Mouse (Mus musculus) liver, embryonic 15.5 days (tissue): ENCODE measurements around the gene Gm17949. TPM values are rescaled to one million over a fixed set of nuclear protein-coding genes. Genes with fewer than 3 reads are reported as not detected.

Source experiments
- ATAC-seq: fragments of 200-750 bp; cut with Nextera tagmentation; 2 replicates; pipeline ENCODE4 v1.8.0; 2017; ENCODE audit warnings: moderate number of reproducible peaks, mild to moderate bottlenecking, moderate library complexity; ENCODE audit not compliant: insufficient read depth
- H3K27ac ChIP-seq: fragments of 300-500 bp; sonication (generic); replicated peaks from 2 replicates; pipeline ENCODE4 v1.5.1; 2015; ENCODE audit warnings: mild to moderate bottlenecking, inconsistent platforms
- H3K27me3 ChIP-seq: fragments of 300-500 bp; sonication (generic); 2 replicates; pipeline ENCODE4 v1.6.1; 2015; ENCODE audit warnings: mild to moderate bottlenecking, inconsistent platforms
- H3K36me3 ChIP-seq: fragments of 300-500 bp; sonication (generic); replicated peaks from 2 replicates; pipeline ENCODE4 v1.6.1; 2015; ENCODE audit warnings: moderate library complexity, mild to moderate bottlenecking, inconsistent platforms
- H3K4me1 ChIP-seq: fragments of 300-500 bp; sonication (generic); replicated peaks from 2 replicates; pipeline ENCODE4 v1.6.1; 2015; ENCODE audit warnings: inconsistent platforms
- H3K4me2 ChIP-seq: fragments of 300-500 bp; sonication (generic); 2 replicates; pipeline ENCODE4 v1.6.1; 2015; ENCODE audit warnings: moderate library complexity, mild to moderate bottlenecking, inconsistent platforms
- H3K4me3 ChIP-seq: fragments of 300-500 bp; sonication (generic); replicated peaks from 2 replicates; pipeline ENCODE4 v1.5.1; 2015; ENCODE audit warnings: mild to moderate bottlenecking, inconsistent platforms
- H3K9ac ChIP-seq: fragments of 300-500 bp; sonication (generic); 2 replicates; pipeline ENCODE4 v1.6.1; 2015; ENCODE audit warnings: moderate library complexity, mild to moderate bottlenecking, inconsistent platforms
- H3K9me3 ChIP-seq: fragments of 300-500 bp; sonication (generic); replicated peaks from 2 replicates; pipeline ENCODE4 v1.6.1; 2016; ENCODE audit warnings: inconsistent platforms
- WGBS: fragments of 180-500 bp; shearing (Covaris S2); methylation state at CpG from one replicate; pipeline ENCODE4 v1.1.7; 2015; ENCODE audit warnings: mixed read lengths; ENCODE audit not compliant: insufficient replicate concordance; 5-methylcytosine and 5-hydroxymethylcytosine counted together
- polyA plus RNA-seq: library from polyadenylated mRNA; unstranded; fragments of >200 nt; fragmentation: Nextera tagmentation; extraction: Ambion mirVana; gene quantifications from 2 replicates; pipeline ENCODE4 v1.2.1, GENCODE M21; 2015

Gene Gm17949
- polyA plus RNA-seq, 1 experiment from 2014 or later: 0.20 TPM

DNA sequence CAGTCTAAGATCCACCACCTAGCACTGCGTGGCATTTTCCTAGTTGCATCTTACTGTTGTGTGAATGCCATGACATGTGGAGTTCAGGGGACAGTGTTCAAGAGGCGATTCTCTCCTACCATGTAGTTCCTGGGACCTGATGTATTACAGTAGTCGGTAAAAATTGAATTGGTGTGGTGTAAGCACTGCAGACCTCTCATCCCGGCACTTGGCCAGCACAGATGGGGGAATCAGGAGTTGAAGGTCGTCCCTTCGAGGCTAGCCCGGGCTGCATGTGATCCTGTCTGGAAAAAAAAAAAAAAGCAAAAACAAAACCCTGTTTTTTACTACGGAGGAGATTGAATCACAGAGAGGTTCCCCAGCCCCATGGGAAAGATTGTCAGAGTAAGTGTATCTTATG, 16.2 kb upstream of the Gm17949 start:
- Histone ChIP-seq H3K27me3 (no peaks in the 10 kb centered on the region), H3K4me1 (peaks cover 34% of the 10 kb centered on the region), H3K36me3 (peaks cover 57% of the 10 kb centered on the region), H3K27ac (no peak overlapping the region), H3K4me2 (no peak overlapping the region), H3K9me3 (no peaks in the 10 kb centered on the region), H3K4me3 (no peak overlapping the region), H3K9ac (no peak overlapping the region)
- no peak for ATAC-seq
- 78% methylated on average over 8 of the region's 8 CpGs for WGBS

DNA sequence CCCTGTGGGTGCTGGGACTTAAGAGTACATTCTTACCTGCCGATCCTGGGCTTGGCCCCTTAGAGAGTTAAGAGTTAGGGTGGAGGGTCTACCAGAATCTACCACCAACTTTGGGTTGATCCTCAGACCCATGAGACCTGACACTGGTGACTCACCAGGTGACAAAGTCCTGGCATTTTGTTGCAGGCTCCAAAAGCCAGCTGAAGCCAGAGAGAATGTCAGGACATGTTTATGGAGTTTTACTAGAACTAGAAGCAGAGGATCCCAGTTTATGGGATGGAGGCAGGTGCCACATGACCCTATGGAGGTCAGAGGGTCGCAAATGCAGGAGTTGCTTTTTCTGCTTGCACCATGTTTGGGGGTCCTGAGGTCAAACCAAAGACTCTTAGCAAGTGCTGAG, 14.8 kb upstream of the Gm17949 start:
- no peak for ATAC-seq
- H3K9ac ChIP-seq: 0 out of 2 replicates have a peak overlapping the region, but pooled peaks have one; percentile 13
- H3K36me3 ChIP-seq: peaks cover 57% of the 10 kb centered on the region
- no peaks in the 10 kb centered on the region for H3K9me3 ChIP-seq
- H3K27ac ChIP-seq: no peak overlapping the region
- no peaks in the 10 kb centered on the region for H3K27me3 ChIP-seq
- 57% methylated on average over 2 of the region's 2 CpGs for WGBS
- peak overlapping the region; percentile 88 for H3K4me3 ChIP-seq
- peak overlapping the region; percentile 89 for H3K4me2 ChIP-seq
- peaks cover 29% of the 10 kb centered on the region for H3K4me1 ChIP-seq

DNA sequence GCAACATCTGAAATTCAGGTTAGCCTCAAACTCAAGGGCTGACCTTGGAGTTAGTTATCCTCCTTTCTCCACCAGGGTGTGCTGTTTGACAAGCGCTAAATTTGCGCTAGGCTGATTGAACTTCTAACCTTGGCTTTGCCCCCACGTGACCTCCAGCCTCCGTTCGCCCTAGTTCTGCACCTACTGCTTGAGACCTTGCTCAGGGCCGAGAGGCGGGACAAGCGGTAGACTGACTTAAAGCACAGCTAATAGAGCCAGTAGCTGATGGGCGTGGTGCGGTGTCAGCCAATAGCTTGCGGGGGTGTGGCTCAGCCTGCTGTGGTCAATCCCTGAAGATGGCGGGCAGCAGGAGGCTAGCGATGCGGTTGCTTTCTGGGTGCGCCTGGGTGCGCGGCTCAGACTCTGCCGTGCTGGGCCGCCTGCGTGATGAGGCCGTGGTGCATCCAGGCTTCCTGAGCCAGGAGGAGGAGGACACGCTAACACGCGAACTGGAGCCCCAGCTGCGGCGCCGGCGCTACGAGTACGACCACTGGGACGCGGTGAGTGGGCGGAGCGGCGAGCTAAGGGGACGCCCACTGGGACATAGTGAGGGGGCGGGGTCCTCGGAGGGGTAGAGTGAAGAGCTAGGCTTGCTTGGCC, 14.1 kb upstream of the Gm17949 start, which contains the start of gene Alkbh7:
Gene Alkbh7, plus strand, starts transcription at position 311 of the 639 bp plus-strand sequence.
- peaks cover 56% of the 10 kb centered on the region for H3K36me3 ChIP-seq
- peak within 1 kb of the TSS; percentile 78 for H3K27ac ChIP-seq
- peak within 1 kb of the TSS; percentile 88 for H3K4me3 ChIP-seq
- H3K4me2 ChIP-seq: peak within 1 kb of the TSS; percentile 89
- under 1% methylated on average over 38 of the region's 38 CpGs for WGBS
- ATAC-seq: peak; percentile 99
- no peaks in the 10 kb centered on the region for H3K27me3 ChIP-seq
- peak within 1 kb of the TSS; percentile 72 for H3K9ac ChIP-seq
- H3K4me1 ChIP-seq: peaks cover 30% of the 10 kb centered on the region
- no peaks in the 10 kb centered on the region for H3K9me3 ChIP-seq

DNA sequence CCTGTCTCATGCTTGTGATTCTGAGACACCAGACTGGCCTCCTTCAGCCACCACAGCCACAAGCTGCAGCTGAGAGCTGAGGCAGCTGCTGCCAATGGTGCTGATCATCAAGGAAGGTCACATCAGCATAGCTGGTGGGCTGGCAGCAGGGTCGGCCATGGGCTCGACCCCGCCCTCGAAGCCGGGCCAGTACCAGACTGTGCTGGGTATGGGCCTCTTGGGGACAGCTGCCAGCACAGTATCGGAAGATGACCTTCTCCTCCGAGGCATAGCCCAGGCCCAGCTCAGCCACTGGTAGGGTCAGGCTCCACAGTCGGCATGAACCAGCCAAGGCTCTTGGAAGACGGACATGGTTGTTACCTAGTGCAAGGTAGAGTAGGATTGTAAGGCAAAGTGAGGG, 11.9 kb upstream of the Gm17949 start:
- H3K4me2 ChIP-seq: no peak overlapping the region
- H3K9ac ChIP-seq: no peak overlapping the region
- no peaks in the 10 kb centered on the region for H3K27me3 ChIP-seq
- H3K9me3 ChIP-seq: no peaks in the 10 kb centered on the region
- peaks cover 40% of the 10 kb centered on the region for H3K4me1 ChIP-seq
- H3K36me3 ChIP-seq: peaks cover 55% of the 10 kb centered on the region
- H3K27ac ChIP-seq: no peak overlapping the region
- no peak for ATAC-seq
- 81% methylated on average over 9 of the region's 9 CpGs for WGBS
- no peak overlapping the region for H3K4me3 ChIP-seq

DNA sequence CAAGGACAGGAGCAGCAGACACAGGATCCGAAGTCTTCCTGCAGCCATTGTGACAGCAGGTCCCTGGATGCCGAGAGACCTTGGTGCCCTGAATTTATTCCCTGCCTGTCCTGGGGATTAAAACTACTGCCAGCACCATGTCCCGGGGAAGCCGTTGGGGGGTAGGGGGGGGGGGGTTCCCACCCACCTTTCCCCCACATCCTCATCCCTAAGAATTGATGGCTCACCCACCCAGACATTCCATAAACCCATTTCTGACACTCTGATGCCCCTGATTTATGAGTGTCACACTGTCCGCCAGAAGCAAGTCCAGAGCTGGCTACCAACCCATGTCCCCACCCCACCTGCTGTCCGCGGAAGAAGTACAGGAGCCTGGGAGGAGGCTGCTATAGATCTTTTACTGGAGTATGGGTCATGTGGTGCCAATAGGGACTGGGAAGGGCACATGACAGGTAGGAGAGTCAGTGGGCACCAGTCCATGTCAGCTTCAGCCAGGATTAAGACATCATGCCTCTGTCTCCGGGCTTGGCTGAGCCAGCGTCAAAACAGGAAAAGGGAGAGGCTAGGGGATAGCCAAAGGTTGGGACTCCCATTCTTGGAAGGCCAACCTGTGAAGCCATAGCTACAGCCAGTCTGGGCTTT, 11.2 kb upstream of the Gm17949 start, which contains the start of gene Pspn:
Gene Pspn, minus strand, starts transcription at position 51 of the 642 bp plus-strand sequence.
- Histone ChIP-seq H3K9me3 (no peaks in the 10 kb centered on the region), H3K36me3 (peaks cover 55% of the 10 kb centered on the region)
- WGBS: 81% methylated on average over 9 of the region's 9 CpGs

DNA sequence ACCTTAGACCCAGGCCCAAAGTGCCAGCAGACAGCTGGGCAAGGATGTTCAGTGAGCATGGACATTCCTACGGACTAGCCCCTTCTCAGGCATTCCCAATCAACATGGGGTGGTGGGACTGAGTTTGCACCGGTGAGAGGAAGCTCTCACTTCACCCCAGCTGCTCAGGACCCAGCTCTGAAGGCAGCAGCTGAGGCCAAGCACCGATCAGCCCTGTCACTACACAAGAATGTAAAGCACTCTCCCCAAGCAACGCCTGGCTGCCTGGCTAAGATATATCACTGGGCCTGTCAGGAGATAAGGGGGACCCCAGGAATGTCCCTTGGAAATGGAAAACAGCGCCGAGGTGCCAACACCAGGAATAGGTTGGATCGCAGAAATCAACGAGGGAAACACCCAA, 10.0 kb upstream of the Gm17949 start:
- no peak for ATAC-seq
- Histone ChIP-seq H3K4me1 (peaks cover 45% of the 10 kb centered on the region), H3K4me3 (no peak overlapping the region), H3K9ac (no peak overlapping the region), H3K4me2 (no peak overlapping the region), H3K9me3 (no peaks in the 10 kb centered on the region), H3K27ac (no peak overlapping the region), H3K36me3 (peaks cover 55% of the 10 kb centered on the region), H3K27me3 (no peaks in the 10 kb centered on the region)
- WGBS: 61% methylated on average over 8 of the region's 8 CpGs

More for the DNA sequence above, 11.2 kb upstream of the Gm17949 start, which contains the start of gene Pspn:
- H3K4me1 ChIP-seq: peaks cover 45% of the 10 kb centered on the region
- H3K27ac ChIP-seq: no peak within 1 kb of the TSS
- H3K4me3 ChIP-seq: no peak within 1 kb of the TSS
- H3K4me2 ChIP-seq: no peak within 1 kb of the TSS
- no peak for ATAC-seq
- no peak within 1 kb of the TSS for H3K9ac ChIP-seq
- H3K27me3 ChIP-seq: no peaks in the 10 kb centered on the region

DNA sequence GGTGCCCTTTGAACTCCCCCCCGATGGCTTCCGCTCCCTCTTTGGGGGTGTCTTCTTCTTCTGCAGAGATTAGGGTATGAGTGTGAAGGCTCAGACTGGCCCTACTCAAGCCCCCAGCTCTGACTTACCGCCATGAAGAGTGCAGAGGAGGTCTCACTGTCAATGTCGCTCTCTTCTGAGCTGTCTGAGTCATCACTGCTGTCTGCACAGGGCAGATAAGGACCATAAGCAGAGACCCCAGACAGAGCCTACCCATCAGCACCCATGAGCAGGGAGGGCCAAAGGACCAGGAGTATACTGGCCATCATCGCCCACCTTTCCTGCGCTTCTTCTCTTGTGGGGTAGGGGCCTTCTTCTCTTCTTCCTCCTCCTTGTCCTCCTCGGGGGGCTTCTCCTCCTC, 7.3 kb upstream of the Gm17949 start:
- 54% methylated on average over 7 of the region's 7 CpGs for WGBS
- Histone ChIP-seq H3K27ac (no peak overlapping the region; the same call in 1 of the 2 replicates), H3K9me3 (no peaks in the 10 kb centered on the region), H3K27me3 (no peaks in the 10 kb centered on the region), H3K4me1 (peaks cover 45% of the 10 kb centered on the region), H3K4me2 (no peak overlapping the region; the same call in 1 of the 2 replicates), H3K36me3 (peaks cover 78% of the 10 kb centered on the region), H3K4me3 (no peak overlapping the region), H3K9ac (no peak overlapping the region; the same call in 1 of the 2 replicates)
- peak; percentile 63 for ATAC-seq

DNA sequence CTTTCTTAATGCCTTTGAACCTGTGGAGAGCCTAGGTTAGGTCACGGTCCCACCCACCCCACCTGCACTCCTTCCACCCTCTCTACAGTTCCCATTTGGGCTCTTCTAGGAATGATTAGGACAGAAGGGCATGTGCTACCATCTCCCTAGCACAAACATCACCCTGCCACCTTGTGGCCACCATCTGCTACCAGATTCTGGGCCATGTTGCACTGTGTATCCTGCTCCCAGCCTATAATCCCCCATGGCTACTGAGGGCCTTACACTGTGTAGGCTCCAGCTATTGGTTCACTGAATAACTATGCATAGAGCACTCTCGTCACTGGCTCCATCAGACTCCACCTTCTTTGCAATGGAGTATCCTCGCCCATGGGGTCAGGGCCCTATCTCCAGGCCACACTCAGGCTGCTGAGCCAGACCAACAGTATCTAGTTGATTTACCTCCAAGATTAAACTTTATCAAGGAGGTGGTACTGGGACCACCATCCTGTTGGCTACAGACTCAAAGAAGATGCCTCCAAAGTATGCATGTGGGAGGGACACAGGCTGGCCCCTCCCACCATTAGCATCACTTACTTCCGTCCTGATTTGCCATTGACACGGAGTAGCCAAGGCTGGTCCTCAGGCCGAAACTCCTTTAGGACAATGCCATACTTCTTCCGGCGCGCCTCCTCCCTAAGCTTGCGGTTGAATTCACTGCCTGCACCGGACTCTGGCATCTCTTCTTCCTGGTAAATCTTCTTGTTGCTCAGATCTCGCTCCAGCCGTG, 3.9 kb upstream of the Gm17949 start:
- Histone ChIP-seq H3K27ac (no peak overlapping the region), H3K4me1 (peaks cover 56% of the 10 kb centered on the region), H3K9me3 (no peaks in the 10 kb centered on the region), H3K36me3 (peaks cover 73% of the 10 kb centered on the region), H3K27me3 (no peaks in the 10 kb centered on the region), H3K4me3 (no peak overlapping the region), H3K9ac (no peak overlapping the region), H3K4me2 (no peak overlapping the region)
- 79% methylated on average over 13 of the region's 13 CpGs for WGBS
- no peak for ATAC-seq

DNA sequence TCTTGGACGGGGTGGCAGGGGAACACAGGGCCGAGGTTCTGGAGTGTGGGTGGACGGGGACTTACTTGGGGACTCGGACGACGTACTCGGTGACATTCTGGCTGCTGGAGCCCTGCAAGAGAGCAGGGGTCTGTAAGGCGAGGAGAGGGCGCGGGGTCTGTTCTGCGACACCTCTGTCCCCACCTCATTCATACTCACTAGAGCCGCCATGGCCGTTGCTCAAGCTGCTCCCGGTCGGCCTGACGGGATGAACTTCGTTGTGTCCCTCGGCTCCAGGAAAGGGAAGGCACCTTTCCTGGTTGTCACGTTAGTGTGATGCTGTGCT, 396 bp upstream of the Gm17949 start:
- no peaks in the 10 kb centered on the region for H3K9me3 ChIP-seq
- H3K4me3 ChIP-seq: peak overlapping the region; percentile 74
- peaks cover 37% of the 10 kb centered on the region for H3K36me3 ChIP-seq
- H3K27ac ChIP-seq: peak overlapping the region; percentile 90
- WGBS: under 1% methylated on average over 19 of the region's 19 CpGs
- peak overlapping the region; percentile 92 for H3K4me2 ChIP-seq
- no peaks in the 10 kb centered on the region for H3K27me3 ChIP-seq
- peak; percentile 59 for ATAC-seq
- H3K4me1 ChIP-seq: peaks cover 46% of the 10 kb centered on the region
- peak overlapping the region; percentile 82 for H3K9ac ChIP-seq

DNA sequence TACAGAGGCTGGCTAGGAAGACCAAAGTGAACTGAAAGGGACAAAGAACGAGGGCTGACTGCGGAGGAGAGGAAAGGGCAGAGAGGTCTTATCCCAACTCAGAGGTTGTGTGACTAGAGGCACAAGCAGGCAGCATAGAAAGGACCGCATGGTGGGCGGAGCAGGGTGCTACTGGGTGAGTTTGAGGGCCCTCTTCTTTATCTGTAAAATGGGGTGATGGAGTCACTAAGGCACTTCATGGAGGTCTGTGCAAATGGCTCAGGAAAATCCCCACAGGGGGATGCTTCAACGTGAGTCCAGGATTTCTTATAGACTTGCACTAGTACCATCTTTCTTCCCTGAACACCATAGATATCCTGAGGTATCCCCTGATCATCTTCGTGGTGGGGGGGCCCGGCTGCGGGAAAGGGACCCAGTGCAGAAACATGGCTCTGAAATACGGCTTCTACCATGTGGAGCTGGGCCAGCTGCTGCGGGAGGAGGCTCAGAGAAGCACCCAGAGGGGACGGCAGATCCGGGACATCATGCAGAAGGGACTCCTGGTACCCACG, 1.1 kb downstream of the Gm17949 start:
- no peaks in the 10 kb centered on the region for H3K9me3 ChIP-seq
- peak overlapping the region; percentile 75 for H3K9ac ChIP-seq
- H3K4me2 ChIP-seq: peak overlapping the region; percentile 92
- H3K27ac ChIP-seq: peak overlapping the region; percentile 90
- ATAC-seq: no peak
- H3K27me3 ChIP-seq: no peaks in the 10 kb centered on the region
- peaks cover 23% of the 10 kb centered on the region for H3K36me3 ChIP-seq
- H3K4me1 ChIP-seq: peaks cover 43% of the 10 kb centered on the region
- H3K4me3 ChIP-seq: peak overlapping the region; percentile 74
- 71% methylated on average over 13 of the region's 13 CpGs for WGBS

DNA sequence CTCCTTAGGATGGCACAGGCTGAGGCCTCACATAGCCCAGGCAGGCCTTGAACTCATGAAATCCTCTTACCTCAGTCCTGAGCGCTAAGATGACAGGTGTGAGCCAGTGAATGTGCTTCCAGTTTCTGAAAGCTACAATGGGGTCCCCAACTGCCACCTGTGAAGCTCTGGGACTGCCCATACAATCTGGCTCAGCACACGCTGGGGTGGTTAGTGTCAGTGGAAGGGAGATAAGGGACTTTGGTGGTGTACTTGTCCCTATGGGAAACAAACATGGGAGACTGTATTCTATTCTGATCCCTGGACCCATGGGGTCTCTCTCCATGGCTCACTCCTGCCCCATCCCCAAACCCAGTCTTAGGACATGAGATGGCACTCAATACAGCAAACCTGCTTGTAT, 8.4 kb downstream of the Gm17949 start:
- 35% methylated on average over 2 of the region's 2 CpGs for WGBS
- ATAC-seq: peak; percentile 79
- Histone ChIP-seq H3K9ac (peak overlapping the region; percentile 4; the same call in 1 of the 2 replicates), H3K4me1 (peaks cover 67% of the 10 kb centered on the region), H3K4me3 (no peak overlapping the region), H3K9me3 (no peaks in the 10 kb centered on the region), H3K27ac (peak overlapping the region; percentile 79), H3K4me2 (peak overlapping the region; percentile 36), H3K36me3 (peaks cover 50% of the 10 kb centered on the region), H3K27me3 (no peaks in the 10 kb centered on the region)
